Mouse (Mus musculus): ENCODE results near the gene Rflnb.

GRCm38 (mm10) chr11:75990965-75991835 is 36.4 kb downstream of the Rflnb start:
- TF ChIP-seq CTCF (IDR thresholded peaks at IDR 0.05; ENCODE audit: low read depth, low read length), result no peak
- no peak for TF ChIP-seq POLR2A (IDR thresholded peaks at IDR 0.05; ENCODE audit: extremely low read depth, insufficient read depth, low read length)
